Mouse (Mus musculus) central nervous system, embryonic 14 days (tissue): ENCODE measurements around the gene Gm49342. TPM values are rescaled to one million over a fixed set of nuclear protein-coding genes. Genes with fewer than 3 reads are reported as not detected.

Experiments
- polyA plus RNA-seq: library from polyadenylated mRNA; depleted of rRNA; stranded (reverse); fragments of >200 nt; gene quantifications from 2 replicates; pipeline ENCODE4 v1.2.3, GENCODE M21; 2012; rRNA removed

The Gm49342 gene
- polyA plus RNA-seq = 28.5 and 35.7 TPM in 2 replicates

GRCm38 (mm10) chr14:50943932-50944667 is at the start of gene Gm49342:
Gene Gm49342 (plus strand): TSS chr14:50944517.

GRCm38 (mm10) chr14:50897374-50897765 is 46.9 kb upstream of the Gm49342 start, which contains the start of gene Klhl33:
Gene Klhl33 (minus strand): TSS chr14:50897507.

GRCm38 (mm10) chr14:50924281-50925064 is 19.8 kb upstream of the Gm49342 start, which contains the start of the genes Osgep and Apex1:
Gene Osgep (minus strand): TSS chr14:50924893.
Gene Apex1 (plus strand): TSS chr14:50924968.

GRCm38 (mm10) chr14:50930754-50931492 is 13.4 kb upstream of the Gm49342 start, which contains the start of the genes Pip4p1 and Pnp:
Gene Pip4p1 (minus strand): TSS chr14:50930856.
Gene Pnp (plus strand): TSS chr14:50931082.

GRCm38 (mm10) chr14:50955942-50956508 is 11.7 kb downstream of the Gm49342 start, which contains the start of gene Pnp2:
Gene Pnp2 (plus strand): TSS chr14:50955992.

GRCm38 (mm10) chr14:51007152-51007801 is 63.0 kb downstream of the Gm49342 start, which contains the start of gene Rnase10:
Gene Rnase10 (plus strand): TSS chr14:51007751.

Other genes with a start within 250 kb of the Gm49342 start
- not detected in 2 replicates for gene Olfr748, start 237.1 kb upstream of the Gm49342 start, polyA plus RNA-seq
- not detected in 2 replicates for gene Olfr749, start 199.4 kb upstream of the Gm49342 start, polyA plus RNA-seq
- 103 and 110 TPM in 2 replicates for gene Ttc5, start 159.0 kb upstream of the Gm49342 start, polyA plus RNA-seq
- 0.04 and 0.08 TPM in 2 replicates for gene Ccnb1ip1, start 136.8 kb upstream of the Gm49342 start, polyA plus RNA-seq
- gene Parp2, start 136.7 kb upstream of the Gm49342 start, polyA plus RNA-seq = 81.9 and 85.9 TPM in 2 replicates
- gene Tep1, start 74.0 kb upstream of the Gm49342 start, polyA plus RNA-seq = 4.2 and 6.1 TPM in 2 replicates
- gene Klhl33, start 47.0 kb upstream of the Gm49342 start, polyA plus RNA-seq = 0.79 and 1.2 TPM in 2 replicates
- 122 and 139 TPM in 2 replicates for gene Osgep, start 19.6 kb upstream of the Gm49342 start, polyA plus RNA-seq
- 167 and 214 TPM in 2 replicates for gene Apex1, start 19.5 kb upstream of the Gm49342 start, polyA plus RNA-seq
- gene Pip4p1, start 13.7 kb upstream of the Gm49342 start, polyA plus RNA-seq = 129 and 137 TPM in 2 replicates
- gene Pnp, start 13.4 kb upstream of the Gm49342 start, polyA plus RNA-seq = 22.1 and 24.5 TPM in 2 replicates
- gene Pnp2, start 11.5 kb downstream of the Gm49342 start, polyA plus RNA-seq = 0.23 and 0.28 TPM in 2 replicates
- gene Rnase10, start 63.2 kb downstream of the Gm49342 start, polyA plus RNA-seq = 0.04 TPM in 1 of 2 replicates, not detected in the other
- not detected in 2 replicates for gene Rnase9, start 97.4 kb downstream of the Gm49342 start, polyA plus RNA-seq
- gene Rnase11, start 105.6 kb downstream of the Gm49342 start, polyA plus RNA-seq = not detected in 2 replicates
- not detected in 2 replicates for gene Rnase12, start 113.1 kb downstream of the Gm49342 start, polyA plus RNA-seq
- not detected in 2 replicates for gene Olfr750, start 129.9 kb downstream of the Gm49342 start, polyA plus RNA-seq
- 14.3 and 24.3 TPM in 2 replicates for gene Rnase4, start 146.6 kb downstream of the Gm49342 start, polyA plus RNA-seq
- gene Ang, start 146.6 kb downstream of the Gm49342 start, polyA plus RNA-seq = 4.3 and 6.9 TPM in 2 replicates
- not detected in 2 replicates for gene Eddm3b, start 169.9 kb downstream of the Gm49342 start, polyA plus RNA-seq
- 0.35 and 0.66 TPM in 2 replicates for gene Rnase6, start 179.4 kb downstream of the Gm49342 start, polyA plus RNA-seq
- gene Rnase1, start 202.3 kb downstream of the Gm49342 start, polyA plus RNA-seq = 0.25 and 0.31 TPM in 2 replicates
- gene Rnase2b, start 217.7 kb downstream of the Gm49342 start, polyA plus RNA-seq = not detected in 2 replicates